Comparison of ENCODE assay signal across 12 mouse cellular contexts in the genomic region with DNA sequence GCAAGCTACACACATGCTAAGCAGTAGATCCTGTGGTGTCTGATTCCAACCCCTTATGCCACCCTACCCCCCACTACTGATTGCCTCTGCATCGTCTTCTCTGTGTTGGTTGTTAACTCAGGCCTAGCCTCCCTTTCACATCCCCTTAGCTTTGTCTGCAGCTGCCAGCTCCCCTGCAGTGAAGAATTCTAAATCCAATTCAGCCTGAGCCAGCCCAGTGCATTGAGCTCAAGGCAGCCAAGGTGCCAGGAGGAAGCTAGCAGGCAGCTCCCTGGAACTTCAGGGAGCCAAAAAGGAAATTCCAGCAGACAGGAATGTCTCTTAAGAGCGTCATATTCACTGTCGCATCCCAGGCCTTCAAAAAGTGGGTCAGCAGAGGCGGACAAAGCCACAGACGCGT.
DNase-seq lines count a peak whose midpoint lies in the region; ATAC-seq and TF ChIP-seq lines count a peak whose summit lies in the region.
"Had no signal": no experiment of that assay in that cellular context is flagged by ENCODE, and none has a peak within 500 bp of the region (broad histone marks: within the 10 kb centered on the region; RNA-seq: fewer than 3 reads in every experiment).

No protein-coding gene starts in this region.

- no peaks in the 10 kb centered on the region for H3K36me3 ChIP-seq in ES-E14 (ENCODE audit: control insufficient read depth, insufficient read depth, low read length, poor library complexity, severe bottlenecking)
- no peaks in the 10 kb centered on the region for H3K36me3 ChIP-seq in hindbrain, embryonic 15.5 days
- peaks cover 55% of the 10 kb centered on the region for H3K36me3 ChIP-seq in thymus, adult 2 months (ENCODE audit: control insufficient read depth, insufficient read depth, low read length)

- no peaks in the 10 kb centered on the region for H3K27me3 ChIP-seq in hindbrain, embryonic 15.5 days
- H3K27me3 ChIP-seq in thymus, adult 2 months (ENCODE audit: control insufficient read depth, insufficient read depth, low read length) = no peaks in the 10 kb centered on the region
- H3K27me3 ChIP-seq: CH12.LX had no signal

- 11% methylated on average over 6 of the region's 6 CpGs for WGBS in hindbrain, embryonic 15.5 days
- WGBS in thymus, adult 2 months = 93% methylated on average over 6 of the region's 6 CpGs

- TF ChIP-seq CTCF in thymus, adult 2 months (IDR thresholded peaks at IDR 0.05; ENCODE audit: borderline replicate concordance, control insufficient read depth, extremely low read depth, insufficient read depth, low read length, poor library complexity) = no peak

- H3K9me3 ChIP-seq in ES-E14 (ENCODE audit: control insufficient read depth, insufficient read depth, low read depth, low read length) = no peaks in the 10 kb centered on the region
- H3K9me3 ChIP-seq in hindbrain, embryonic 15.5 days = no peaks in the 10 kb centered on the region

- no peak overlapping the region for H3K9ac ChIP-seq in ES-E14 (ENCODE audit: insufficient read depth, low read depth, low read length, poor library complexity, severe bottlenecking)
- no peak overlapping the region for H3K9ac ChIP-seq in hindbrain, embryonic 15.5 days

- H3K4me1 ChIP-seq in ES-E14 (ENCODE audit: control insufficient read depth in 2 of 2, insufficient read depth in 2 of 2, low read length in 2 of 2, poor library complexity in 1 of 2) = peaks cover 0 to 13% of the 10 kb centered on the region in 2 experiments; a peak in 2 of 4 replicates
- peaks cover 18% of the 10 kb centered on the region for H3K4me1 ChIP-seq in hindbrain, embryonic 15.5 days (replicated peaks)
- H3K4me1 ChIP-seq in thymus, adult 2 months (replicated peaks; ENCODE audit: control insufficient read depth, insufficient read depth, low read length) = no peaks in the 10 kb centered on the region

- no peak overlapping the region for H3K27ac ChIP-seq in ES-E14 (ENCODE audit: insufficient read depth, low read depth, low read length, poor library complexity, severe bottlenecking)
- 0 out of 2 replicates have a peak overlapping the region, but pooled peaks have one; percentile 14 for H3K27ac ChIP-seq in hindbrain, embryonic 15.5 days (replicated peaks)
- H3K27ac ChIP-seq in thymus, adult 2 months (ENCODE audit: control insufficient read depth, insufficient read depth, low read length) = no peak overlapping the region

- ATAC-seq in hindbrain, embryonic 15.5 days (ENCODE audit: low FRiP score, low read depth) = peak; percentile 66

- H3K4me2 ChIP-seq in hindbrain, embryonic 15.5 days = no peak overlapping the region

- peak; percentile 22 for DNase-seq in kidney, adult 9 months
- no peak for DNase-seq in kidney, adult 18-20 months
- peak; percentile 15 for DNase-seq in ES-E14 (ENCODE audit: low read depth, low spot score)
- DNase-seq in cerebellum, adult 8-10 months = peak; percentile 54
- no peak for DNase-seq in lung, adult 18-20 months
- no peak for DNase-seq in thymus, adult 2 months
- no peak for DNase-seq in gastrocnemius, adult 18-20 months (ENCODE audit: low spot score)
- DNase-seq: adrenal gland, postnatal 14 days; thymus, adult 18-20 months had no signal

- H3K4me3 ChIP-seq in ES-E14 (ENCODE audit: insufficient read depth in 1 of 2, low read depth in 1 of 2, low read length in 2 of 2, poor library complexity in 1 of 2, severe bottlenecking in 1 of 2) = no peak overlapping the region
- H3K4me3 ChIP-seq in hindbrain, embryonic 15.5 days = no peak overlapping the region
- no peak overlapping the region for H3K4me3 ChIP-seq in thymus, adult 2 months (ENCODE audit: control insufficient read depth, insufficient read depth, low read length)
- H3K4me3 ChIP-seq: erythroblast, embryonic 14.5 days had no signal

- in situ Hi-C loops in ES-E14 (cut with MboI; ENCODE audit: low sequenced_read_pairs in 2 of 2, unreplicated experiment in 2 of 2) = no loop called here

- no peak for TF ChIP-seq POLR2A in thymus, adult 2 months (IDR thresholded peaks at IDR 0.05; ENCODE audit: control insufficient read depth, extremely low read depth, insufficient read depth, low read length, poor library complexity)

TF ChIP-seq in ES-E14, 5 proteins besides CTCF, POLR2A, EP300 and RAD21:
- TF ChIP-seq ZNF384 (IDR thresholded peaks at IDR 0.05; ENCODE audit: low read depth, low read length) (no peak), MAFK (IDR thresholded peaks at IDR 0.05; ENCODE audit: insufficient read depth, low read depth, low read length) (no peak), ZC3H11A (IDR thresholded peaks at IDR 0.05; ENCODE audit: borderline replicate concordance, low read depth, low read length) (no peak), HCFC1 (IDR thresholded peaks at IDR 0.05; ENCODE audit: borderline replicate concordance, insufficient read depth, low read length) (no peak), CHD2 (IDR thresholded peaks at IDR 0.05; ENCODE audit: low read depth, low read length) (no peak)

Comparison
In these comparisons a context has a peak if more than half of its experiments do, and no peak if none do; other contexts are left out.
1. DNase-seq: peak in kidney, adult 9 months (single experiment), ES-E14 (single experiment) and cerebellum, adult 8-10 months (single experiment); none in kidney, adult 18-20 months (single experiment), lung, adult 18-20 months (0 of 2), thymus, adult 2 months (single experiment) and gastrocnemius, adult 18-20 months (single experiment).